Mouse (Mus musculus) CH12.LX (cell line): ENCODE results near the gene Acvr1.

Source experiments
- CTCF ChIP-seq, 2 experiments: IDR thresholded peaks in 1 of 2; conservative IDR thresholded peaks in 1 of 2; 2 replicates each; pipeline ENCODE4 v1.5.1; 2011 to 2012; ENCODE audit warnings: low read depth in 2 of 2, low read length in 2 of 2, improper control_type of control experiment in 1 of 2, inconsistent platforms in 1 of 2, mild to moderate bottlenecking in 1 of 2, moderate library complexity in 1 of 2
- E2F4 ChIP-seq: IDR thresholded peaks from 2 replicates; pipeline ENCODE4 v1.6.1; 2011; ENCODE audit warnings: low read depth, low read length, improper control_type of control experiment; ENCODE audit not compliant: insufficient replicate concordance
- EP300 ChIP-seq: IDR thresholded peaks from 2 replicates; pipeline ENCODE4 v1.6.1; 2011; ENCODE audit warnings: low read length, improper control_type of control experiment
- HCFC1 ChIP-seq: IDR thresholded peaks from 2 replicates; pipeline ENCODE4 v1.6.1; 2012; ENCODE audit warnings: low read depth, mild to moderate bottlenecking, inconsistent platforms, low read length, improper control_type of control experiment
- MAFK ChIP-seq: IDR thresholded peaks from 2 replicates; pipeline ENCODE4 v1.6.1; 2011; ENCODE audit warnings: low read length, improper control_type of control experiment; ENCODE audit not compliant: insufficient replicate concordance
- MEF2A ChIP-seq: IDR thresholded peaks from 2 replicates; pipeline ENCODE4 v1.6.1; 2014; ENCODE audit warnings: low read depth, mild to moderate bottlenecking, inconsistent platforms, low read length, improper control_type of control experiment, borderline replicate concordance
- POLR2A ChIP-seq: IDR thresholded peaks from 2 replicates; pipeline ENCODE4 v1.6.1; 2011; ENCODE audit warnings: low read depth, mild to moderate bottlenecking, improper control_type of control experiment, low read length
- SMC3 ChIP-seq: IDR thresholded peaks from 2 replicates; pipeline ENCODE4 v1.6.1; 2011; ENCODE audit warnings: low read depth, low read length, improper control_type of control experiment
- TCF12 ChIP-seq: IDR thresholded peaks from 2 replicates; pipeline ENCODE4 v1.6.1; 2014; ENCODE audit warnings: low read depth, mild to moderate bottlenecking, inconsistent platforms, low read length, improper control_type of control experiment
- ZC3H11A ChIP-seq: IDR thresholded peaks from 2 replicates; pipeline ENCODE4 v1.6.1; 2012; ENCODE audit warnings: low read depth, mild to moderate bottlenecking, inconsistent platforms, low read length, improper control_type of control experiment
- ZMIZ1 ChIP-seq: IDR thresholded peaks from 2 replicates; pipeline ENCODE4 v1.6.1; 2012; ENCODE audit warnings: low read depth, mild to moderate bottlenecking, inconsistent platforms, low read length, improper control_type of control experiment

DNA sequence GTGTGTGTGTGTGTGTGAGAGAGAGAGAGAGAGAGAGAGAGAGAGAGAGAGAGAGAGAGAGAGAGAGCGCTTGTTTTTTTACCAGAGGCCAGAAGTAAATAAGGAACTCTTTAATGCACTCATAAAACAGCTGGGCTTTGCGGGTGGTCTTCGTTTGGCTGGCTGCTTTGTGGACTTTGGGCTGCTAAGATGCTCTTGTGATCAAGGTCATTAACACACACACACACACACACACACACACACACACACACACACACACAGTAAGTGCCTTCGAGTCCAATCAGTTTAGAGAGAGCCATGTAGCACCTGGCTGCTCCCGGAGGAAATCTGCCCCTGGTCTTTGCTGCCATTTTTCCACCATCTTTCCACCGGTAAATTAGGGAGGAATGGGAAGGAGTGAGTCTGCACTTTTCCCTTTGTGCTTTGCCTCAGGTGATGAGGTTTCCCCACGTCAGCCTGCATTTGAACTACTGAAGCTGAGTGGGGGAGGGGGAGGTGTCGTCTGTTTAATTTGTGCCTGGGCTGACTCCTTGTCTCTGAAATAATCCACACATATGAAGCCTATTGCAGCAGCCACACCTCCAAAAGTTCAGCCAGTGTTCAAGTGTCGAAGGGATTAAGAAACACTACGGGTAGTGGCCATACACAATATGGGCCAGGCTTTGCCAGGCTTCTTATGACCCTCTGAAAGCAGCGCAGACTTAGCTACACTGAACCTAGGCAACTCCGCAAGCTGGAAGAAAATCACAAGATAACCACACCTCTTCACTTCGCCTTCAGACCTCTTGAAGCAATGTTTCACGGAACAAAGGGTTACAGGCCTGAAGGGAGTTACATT, 80.3 kb downstream of the Acvr1 start:
- TF ChIP-seq HCFC1 (no peak), MEF2A (no peak), EP300 (no peak), E2F4 (no peak), MAFK (no peak), SMC3 (no peak), CTCF (conservative IDR thresholded peaks at IDR 0.05 in 1 of 2, IDR thresholded peaks at IDR 0.05 in 1 of 2; ENCODE audit: low read depth in 2 of 2, low read length in 2 of 2) (no peak), ZMIZ1 (no peak), POLR2A (no peak), ZC3H11A (no peak), TCF12 (no peak)
